ENCODE assay signal across 8 mouse cellular contexts in the genomic region with DNA sequence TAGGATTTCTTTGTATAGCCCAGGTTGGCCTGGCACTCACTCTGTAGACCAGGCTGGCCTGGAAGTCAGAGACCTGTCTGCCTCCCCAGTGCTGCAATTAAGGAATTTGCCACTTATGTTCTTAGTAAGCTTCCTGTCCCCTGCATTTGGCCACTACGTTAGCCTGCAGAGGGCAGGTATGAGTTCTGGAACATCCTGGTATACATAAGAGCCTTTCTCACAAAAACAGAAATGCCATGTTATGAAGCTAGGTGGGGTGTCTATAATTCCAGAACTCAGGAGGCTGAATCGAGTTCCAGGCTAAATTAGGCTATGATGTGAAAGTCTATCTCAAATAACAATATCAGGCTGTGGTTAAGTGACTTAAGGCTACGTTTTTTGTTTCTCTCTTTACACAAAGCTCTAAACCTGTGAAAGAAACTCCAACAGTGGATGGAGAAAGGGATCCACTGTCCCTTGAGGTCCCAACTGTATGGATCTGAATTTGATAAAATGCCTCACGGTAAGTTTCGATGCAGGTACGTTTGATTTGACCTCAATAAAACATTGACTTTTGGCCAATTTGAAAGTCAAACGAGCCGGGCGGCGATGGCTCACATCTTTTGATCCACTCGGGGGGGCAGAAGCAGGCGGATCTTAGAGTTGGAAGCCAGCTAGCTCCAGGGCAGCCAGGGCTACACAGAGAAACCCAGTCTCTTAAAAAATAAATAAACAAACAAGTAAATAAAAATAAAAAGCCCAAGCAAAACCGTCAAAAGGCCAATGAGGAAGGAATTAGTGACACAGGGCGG. TPM values are rescaled to one million over a fixed set of nuclear protein-coding genes. Genes with fewer than 3 reads are reported as not detected.
DNase-seq lines count a peak whose midpoint lies in the region; ATAC-seq and TF ChIP-seq lines count a peak whose summit lies in the region.

No protein-coding gene starts in this region.

- H3K9ac ChIP-seq in embryonic facial prominence, embryonic 14.5 days (ENCODE audit: low read depth, low read length): peak overlapping the region; percentile 96
- H3K9ac ChIP-seq in intestine, embryonic 16.5 days (ENCODE audit: low read depth, low read length): peak overlapping the region; percentile 95

- no peak for TF ChIP-seq CTCF in G1E (IDR thresholded peaks at IDR 0.05; ENCODE audit: low read depth, low read length)

- H3K4me1 ChIP-seq in G1E (ENCODE audit: insufficient read depth, low read depth, low read length): peaks cover 28% of the 10 kb centered on the region
- peaks cover 6% of the 10 kb centered on the region for H3K4me1 ChIP-seq in embryonic facial prominence, embryonic 14.5 days (ENCODE audit: control insufficient read depth, insufficient read depth, low read length)
- H3K4me1 ChIP-seq in intestine, embryonic 16.5 days (ENCODE audit: control insufficient read depth, insufficient read depth, low read length): peaks cover 24% of the 10 kb centered on the region

- H3K4me2 ChIP-seq in embryonic facial prominence, embryonic 14.5 days (ENCODE audit: low read depth, low read length): peak overlapping the region; percentile 67
- H3K4me2 ChIP-seq in intestine, embryonic 16.5 days (ENCODE audit: low read depth, low read length): peak overlapping the region; percentile 82

- H3K36me3 ChIP-seq in G1E (replicated peaks): peaks cover 27% of the 10 kb centered on the region
- H3K36me3 ChIP-seq in embryonic facial prominence, embryonic 14.5 days (ENCODE audit: control insufficient read depth, insufficient read depth, low read length): peaks cover 22% of the 10 kb centered on the region
- peaks cover 7% of the 10 kb centered on the region; the same call in 1 of the 2 replicates for H3K36me3 ChIP-seq in intestine, embryonic 16.5 days (ENCODE audit: control insufficient read depth, insufficient read depth, low read length)

- H3K27ac ChIP-seq in embryonic facial prominence, embryonic 14.5 days (replicated peaks; ENCODE audit: low read depth, low read length): peak overlapping the region; percentile 84
- peak overlapping the region; percentile 91 for H3K27ac ChIP-seq in intestine, embryonic 16.5 days (ENCODE audit: low read length)

- DNase-seq in kidney, adult 11 months: peak; percentile 7
- DNase-seq in kidney, adult 18-20 months: no peak
- DNase-seq in G1E (ENCODE audit: low spot score): peak; percentile 14
- peak; percentile 64 for DNase-seq in embryonic facial prominence, embryonic 14.5 days (ENCODE audit: low spot score)
- DNase-seq in lung, postnatal 36 days: peak; percentile 39
- DNase-seq in thymus, postnatal 25 days: peak; percentile 21
- no peak for DNase-seq in right cerebral cortex, postnatal 36 days (ENCODE audit: low spot score in 2 of 2)

- H3K27me3 ChIP-seq in G1E (ENCODE audit: insufficient read depth, low read length): peaks cover 6% of the 10 kb centered on the region; the same call in 1 of the 2 replicates
- no peaks in the 10 kb centered on the region for H3K27me3 ChIP-seq in embryonic facial prominence, embryonic 14.5 days (replicated peaks; ENCODE audit: control insufficient read depth, insufficient read depth, low read length)
- no peaks in the 10 kb centered on the region for H3K27me3 ChIP-seq in intestine, embryonic 16.5 days (replicated peaks; ENCODE audit: control insufficient read depth, insufficient read depth, low read length)

- peak overlapping the region; percentile 85 for H3K4me3 ChIP-seq in G1E (ENCODE audit: low read depth, low read length)
- peak overlapping the region; percentile 80 for H3K4me3 ChIP-seq in embryonic facial prominence, embryonic 14.5 days (ENCODE audit: low read depth, low read length)
- peak overlapping the region; percentile 95 for H3K4me3 ChIP-seq in intestine, embryonic 16.5 days (ENCODE audit: low read length)

- 11% methylated on average over 14 of the region's 14 CpGs for WGBS in embryonic facial prominence, embryonic 14.5 days
- WGBS in intestine, embryonic 16.5 days: 10% methylated on average over 14 of the region's 14 CpGs

- ATAC-seq in G1E (ENCODE audit: extremely low read depth, insufficient number of reproducible peaks, low FRiP score, poor library complexity, severe bottlenecking): no peak
- ATAC-seq in embryonic facial prominence, embryonic 14.5 days (ENCODE audit: low read depth): peak; percentile 19; the same call in 1 of the 2 replicates
- 0 out of 2 replicates have a peak, but pooled peaks have one; percentile 13 for ATAC-seq in intestine, embryonic 16.5 days

- no peaks in the 10 kb centered on the region for H3K9me3 ChIP-seq in G1E (replicated peaks)
- H3K9me3 ChIP-seq in embryonic facial prominence, embryonic 14.5 days (ENCODE audit: control insufficient read depth, low read length): no peaks in the 10 kb centered on the region
- no peaks in the 10 kb centered on the region for H3K9me3 ChIP-seq in intestine, embryonic 16.5 days (ENCODE audit: control insufficient read depth, low read length)

RNA-seq across cellular contexts. Expression of a gene that starts 0.7 kb away (rescaled TPM):
- 29.7 and 56.1 TPM in 2 replicates for total RNA-seq in G1E (2014; fragmentation: Nextera tagmentation)
- total RNA-seq in G1E (2017): 40.6 and 41.4 TPM in 2 replicates
- polyA plus RNA-seq in G1E (2012): 27.8 and 39.9 TPM in 2 replicates
- 89.2 and 103 TPM in 2 replicates for polyA plus RNA-seq in embryonic facial prominence, embryonic 14.5 days (2014; fragmentation: Nextera tagmentation; extraction: Ambion mirVana)
- 74.2 and 82.4 TPM in 2 replicates for polyA plus RNA-seq in intestine, embryonic 16.5 days (2015; fragmentation: Nextera tagmentation; extraction: Ambion mirVana)

RNA-seq across cellular contexts. Expression of a gene that starts 11.8 kb away (rescaled TPM):
- total RNA-seq in G1E (2014; fragmentation: Nextera tagmentation): not detected in 2 replicates
- not detected in 2 replicates for total RNA-seq in G1E (2017)
- polyA plus RNA-seq in G1E (2012): not detected in 2 replicates
- polyA plus RNA-seq in embryonic facial prominence, embryonic 14.5 days (2014; fragmentation: Nextera tagmentation; extraction: Ambion mirVana): 17.0 and 20.7 TPM in 2 replicates
- polyA plus RNA-seq in intestine, embryonic 16.5 days (2015; fragmentation: Nextera tagmentation; extraction: Ambion mirVana): 29.9 and 32.5 TPM in 2 replicates

RNA-seq across cellular contexts. Expression of a gene that starts 20.0 kb away (rescaled TPM):
- total RNA-seq in G1E (2014; fragmentation: Nextera tagmentation) (3.7 and 4.9 TPM in 2 replicates), G1E (2017) (0.38 and 0.58 TPM in 2 replicates)
- 0.57 TPM in 2 replicates for polyA plus RNA-seq in G1E (2012)
- polyA plus RNA-seq in embryonic facial prominence, embryonic 14.5 days (2014; fragmentation: Nextera tagmentation; extraction: Ambion mirVana): 2.5 and 3.7 TPM in 2 replicates
- polyA plus RNA-seq in intestine, embryonic 16.5 days (2015; fragmentation: Nextera tagmentation; extraction: Ambion mirVana): 0.27 and 0.61 TPM in 2 replicates

RNA-seq across cellular contexts. Expression of a gene that starts 37.5 kb away (rescaled TPM):
- total RNA-seq in G1E (2014; fragmentation: Nextera tagmentation) (not detected in 2 replicates), G1E (2017) (not detected in 2 replicates)
- polyA plus RNA-seq in G1E (2012): not detected in 2 replicates
- polyA plus RNA-seq in embryonic facial prominence, embryonic 14.5 days (2014; fragmentation: Nextera tagmentation; extraction: Ambion mirVana): 0.17 TPM in 1 of 2 replicates, not detected in the other
- 0.09 TPM in 1 of 2 replicates, not detected in the other for polyA plus RNA-seq in intestine, embryonic 16.5 days (2015; fragmentation: Nextera tagmentation; extraction: Ambion mirVana)

RNA-seq across cellular contexts. Expression of a gene that starts 45.5 kb away (rescaled TPM):
- 90.2 and 96.6 TPM in 2 replicates for total RNA-seq in G1E (2014; fragmentation: Nextera tagmentation)
- total RNA-seq in G1E (2017): 24.6 and 26.3 TPM in 2 replicates
- 72.5 and 87.0 TPM in 2 replicates for polyA plus RNA-seq in G1E (2012)
- polyA plus RNA-seq in embryonic facial prominence, embryonic 14.5 days (2014; fragmentation: Nextera tagmentation; extraction: Ambion mirVana): 59.2 and 62.2 TPM in 2 replicates
- polyA plus RNA-seq in intestine, embryonic 16.5 days (2015; fragmentation: Nextera tagmentation; extraction: Ambion mirVana): 9.2 and 9.8 TPM in 2 replicates

Comparison
In these comparisons a context has a peak if more than half of its experiments do, and no peak if none do; other contexts are left out.
1. DNase-seq: peak in kidney, adult 11 months (single experiment), G1E (single experiment), embryonic facial prominence, embryonic 14.5 days (single experiment), lung, postnatal 36 days (single experiment) and thymus, postnatal 25 days (single experiment); none in kidney, adult 18-20 months (single experiment) and right cerebral cortex, postnatal 36 days (0 of 2).
2. RNA of a gene that starts 11.8 kb away (polyA plus RNA-seq): 29.9 to 32.5 TPM in intestine, embryonic 16.5 days and 17.0 to 20.7 TPM in embryonic facial prominence, embryonic 14.5 days; not detected in G1E; every median in the first group is over 10 times any median in the second.
3. Peak in every context shown above with its lines, with median percentiles within 50 percentile points of each other: H3K4me3 ChIP-seq.